Mouse (Mus musculus): Measurements from ENCODE around the gene Baiap2. TPM values are rescaled to one million over a fixed set of nuclear protein-coding genes. Genes with fewer than 3 reads are reported as not detected.

Baiap2 gene
- 10 to 100 TPM in 1 of 2 experiments, 1 to 10 TPM in 1; 7.9 to 11.5 TPM for polyA plus RNA-seq (2017; shearing (Covaris generic))

- peak; percentile 96 for ATAC-seq
Measured at GRCm38 (mm10) chr11:119942727-119943427, at the start of gene Baiap2. Gene Baiap2, plus strand, starts transcription at chr11:119942763.

GRCm38 (mm10) chr11:119893667-119894236, 48.8 kb upstream of the Baiap2 start:
- ATAC-seq, result no peak

- ATAC-seq, result peak; percentile 58
Measured at GRCm38 (mm10) chr11:119894634-119895033, 47.9 kb upstream of the Baiap2 start.

- ATAC-seq, result no peak
Measured at GRCm38 (mm10) chr11:119897041-119897440, 45.5 kb upstream of the Baiap2 start.

GRCm38 (mm10) chr11:119898976-119899375, 43.6 kb upstream of the Baiap2 start:
- no peak for ATAC-seq

GRCm38 (mm10) chr11:119901174-119901573, 41.4 kb upstream of the Baiap2 start:
- ATAC-seq, result no peak

GRCm38 (mm10) chr11:119902891-119903290, 39.7 kb upstream of the Baiap2 start:
- no peak for ATAC-seq

GRCm38 (mm10) chr11:119904621-119905286, 37.8 kb upstream of the Baiap2 start:
- peak; percentile 66 for ATAC-seq

- ATAC-seq, result no peak
Measured at GRCm38 (mm10) chr11:119905794-119906193, 36.8 kb upstream of the Baiap2 start.

- ATAC-seq, result no peak
Measured at GRCm38 (mm10) chr11:119907006-119907650, 35.4 kb upstream of the Baiap2 start.

- ATAC-seq, result no peak
Measured at GRCm38 (mm10) chr11:119907711-119908110, 34.9 kb upstream of the Baiap2 start.

- ATAC-seq, result peak; percentile 44
Measured at GRCm38 (mm10) chr11:119909436-119909835, 33.1 kb upstream of the Baiap2 start.

GRCm38 (mm10) chr11:119912845-119913244, 29.7 kb upstream of the Baiap2 start:
- ATAC-seq, result no peak

- ATAC-seq, result peak; percentile 67
Measured at GRCm38 (mm10) chr11:119913291-119913934, 29.1 kb upstream of the Baiap2 start, which contains the start of gene Chmp6. Gene Chmp6, plus strand, starts transcription at chr11:119913441.

GRCm38 (mm10) chr11:119913935-119914314, 28.6 kb upstream of the Baiap2 start:
- peak; percentile 35 for ATAC-seq

- no peak for ATAC-seq
Measured at GRCm38 (mm10) chr11:119914381-119914780, 28.2 kb upstream of the Baiap2 start.

GRCm38 (mm10) chr11:119915666-119916065, 26.9 kb upstream of the Baiap2 start:
- no peak for ATAC-seq

- no peak for ATAC-seq
Measured at GRCm38 (mm10) chr11:119916102-119916790, 26.3 kb upstream of the Baiap2 start.

GRCm38 (mm10) chr11:119916834-119917469, 25.6 kb upstream of the Baiap2 start:
- no peak for ATAC-seq

GRCm38 (mm10) chr11:119918521-119918920, 24.0 kb upstream of the Baiap2 start:
- ATAC-seq, result no peak

GRCm38 (mm10) chr11:119919432-119919831, 23.1 kb upstream of the Baiap2 start:
- no peak for ATAC-seq
